ENCODE assay signal across 29 mouse cellular contexts in the genomic region with DNA sequence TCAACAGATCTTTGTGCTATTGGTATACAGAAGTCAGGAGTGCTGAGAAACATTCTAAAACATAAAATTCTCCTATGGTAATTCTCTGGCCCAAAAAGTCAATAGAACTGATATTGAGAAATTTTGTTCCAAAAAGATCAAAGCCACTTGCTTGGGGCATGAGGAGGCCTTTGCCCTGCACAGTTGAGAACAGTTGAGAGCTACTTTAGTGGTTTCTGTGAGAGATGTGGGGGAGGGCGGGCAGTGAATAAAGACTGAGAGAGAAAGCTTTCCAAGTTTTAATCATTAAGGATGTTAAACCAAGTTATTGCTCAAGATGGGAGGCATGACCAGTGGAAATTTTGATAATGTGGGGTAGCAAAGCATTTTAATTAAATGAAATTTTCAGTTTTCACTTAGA. TPM values are rescaled to one million over a fixed set of nuclear protein-coding genes. Genes with fewer than 3 reads are reported as not detected.
DNase-seq lines count a peak whose midpoint lies in the region; ATAC-seq and TF ChIP-seq lines count a peak whose summit lies in the region.
"Had no signal": no experiment of that assay in that cellular context is flagged by ENCODE, and none has a peak within 500 bp of the region (broad histone marks: within the 10 kb centered on the region; RNA-seq: fewer than 3 reads in every experiment).

No protein-coding gene starts in this region.

- H3K79me2 ChIP-seq in liver, adult 2 months (ENCODE audit: control insufficient read depth, insufficient read depth, low read length), result no peaks in the 10 kb centered on the region; the same call in 1 of the 2 replicates

- ATAC-seq in liver, embryonic 12.5 days, result no peak
- peak; percentile 81 for ATAC-seq in lung, embryonic 16.5 days (ENCODE audit: low read depth)
- ATAC-seq: activated CD4-positive, CD25-positive, alpha-beta regulatory T cell, adult 4 months; CD4-positive, CD25-positive, alpha-beta regulatory T cell, adult 4 months; forebrain, embryonic 13.5 days; hindbrain, embryonic 16.5 days had no signal

- H3K27me3 ChIP-seq in liver, adult 2 months (ENCODE audit: control insufficient read depth, insufficient read depth, low read length), result no peaks in the 10 kb centered on the region
- no peaks in the 10 kb centered on the region for H3K27me3 ChIP-seq in liver, embryonic 12.5 days (replicated peaks)
- H3K27me3 ChIP-seq in lung, embryonic 16.5 days (ENCODE audit: control insufficient read depth, insufficient read depth, low read depth, low read length), result no peaks in the 10 kb centered on the region
- H3K27me3 ChIP-seq: embryonic facial prominence, embryonic 15.5 days; forebrain, embryonic 13.5 days; limb, embryonic 13.5 days; liver, embryonic 15.5 days; megakaryocyte, embryonic 14.5 days; midbrain, embryonic 12.5 days; neural tube, embryonic 12.5 days; stomach, embryonic 15.5 days had no signal

- H3K4me3 ChIP-seq in liver, adult 2 months (ENCODE audit: insufficient read depth, low read depth, low read length), result no peak overlapping the region
- no peak overlapping the region for H3K4me3 ChIP-seq in liver, embryonic 12.5 days
- no peak overlapping the region for H3K4me3 ChIP-seq in lung, embryonic 16.5 days (ENCODE audit: low read length)
- H3K4me3 ChIP-seq: embryonic facial prominence, embryonic 10.5 days; embryonic facial prominence, embryonic 15.5 days; forebrain, embryonic 13.5 days; hindbrain, embryonic 10.5 days; limb, embryonic 13.5 days; liver, embryonic 15.5 days; megakaryocyte, embryonic 14.5 days; midbrain, embryonic 12.5 days; myocyte; neural tube, embryonic 12.5 days; stomach, embryonic 15.5 days had no signal

- H3K36me3 ChIP-seq in liver, adult 2 months (ENCODE audit: control insufficient read depth, insufficient read depth, low read length), result no peaks in the 10 kb centered on the region
- no peaks in the 10 kb centered on the region for H3K36me3 ChIP-seq in liver, embryonic 12.5 days
- no peaks in the 10 kb centered on the region for H3K36me3 ChIP-seq in lung, embryonic 16.5 days (ENCODE audit: control insufficient read depth, insufficient read depth, low read length)
- H3K36me3 ChIP-seq: embryonic facial prominence, embryonic 10.5 days; embryonic facial prominence, embryonic 15.5 days; hindbrain, embryonic 10.5 days; limb, embryonic 13.5 days; liver, embryonic 15.5 days; midbrain, embryonic 12.5 days; neural tube, embryonic 12.5 days; stomach, embryonic 15.5 days had no signal

- DNase-seq in liver, adult 2 months (ENCODE audit: extremely low read depth, low read depth, low spot score), result peak; percentile 96
- DNase-seq in lung, adult 18-20 months, result peak; percentile 81 to 86
- peak; percentile 88 for DNase-seq in lung, postnatal 36 days
- no peak for DNase-seq in cerebellum, postnatal 25 days
- DNase-seq in MN1 (ENCODE audit: low spot score), result no peak
- DNase-seq: adrenal gland, adult 8-10 months; cerebellum, adult 2 months; cerebellum, postnatal 14 days; gastrocnemius, postnatal 10 days; heart, postnatal 14 days; kidney, adult 18-20 months; layer of hippocampus, adult 9-11 months; right cerebral cortex, postnatal 14 days had no signal

- H3K9ac ChIP-seq in liver, adult 2 months (ENCODE audit: low read depth, low read length), result no peak overlapping the region
- H3K9ac ChIP-seq in liver, embryonic 12.5 days, result no peak overlapping the region
- H3K9ac ChIP-seq in lung, embryonic 16.5 days (ENCODE audit: low read length), result no peak overlapping the region
- H3K9ac ChIP-seq: embryonic facial prominence, embryonic 15.5 days; forebrain, embryonic 13.5 days; limb, embryonic 13.5 days; liver, embryonic 15.5 days; midbrain, embryonic 12.5 days; neural tube, embryonic 12.5 days; stomach, embryonic 15.5 days had no signal

- no peak for TF ChIP-seq CTCF in liver, adult 2 months (IDR thresholded peaks at IDR 0.05; ENCODE audit: low read depth, low read length)

- H3K27ac ChIP-seq in liver, adult 2 months (replicated peaks; ENCODE audit: insufficient read depth, low read depth, low read length), result no peak overlapping the region
- no peak overlapping the region for H3K27ac ChIP-seq in liver, embryonic 12.5 days
- H3K27ac ChIP-seq in lung, embryonic 16.5 days (ENCODE audit: low read length), result peak overlapping the region; percentile 96
- H3K27ac ChIP-seq: embryonic facial prominence, embryonic 10.5 days; embryonic facial prominence, embryonic 15.5 days; forebrain, embryonic 13.5 days; hindbrain, embryonic 10.5 days; limb, embryonic 13.5 days; liver, embryonic 15.5 days; midbrain, embryonic 12.5 days; neural tube, embryonic 12.5 days; stomach, embryonic 15.5 days had no signal

- no peak for TF ChIP-seq POLR2A in liver, adult 2 months (IDR thresholded peaks at IDR 0.05; ENCODE audit: extremely low read depth, insufficient read depth, low read length)

- H3K9me3 ChIP-seq in liver, embryonic 12.5 days (replicated peaks), result no peaks in the 10 kb centered on the region
- no peaks in the 10 kb centered on the region for H3K9me3 ChIP-seq in lung, embryonic 16.5 days (ENCODE audit: control insufficient read depth, low read length)
- H3K9me3 ChIP-seq: embryonic facial prominence, embryonic 10.5 days; embryonic facial prominence, embryonic 15.5 days; forebrain, embryonic 13.5 days; hindbrain, embryonic 10.5 days; limb, embryonic 13.5 days; liver, embryonic 15.5 days; megakaryocyte, embryonic 14.5 days; midbrain, embryonic 12.5 days; neural tube, embryonic 12.5 days; stomach, embryonic 15.5 days had no signal

- peaks cover 15% of the 10 kb centered on the region for H3K4me1 ChIP-seq in liver, adult 2 months (ENCODE audit: control insufficient read depth, insufficient read depth, low read length)
- H3K4me1 ChIP-seq in liver, embryonic 12.5 days, result peaks cover 4% of the 10 kb centered on the region
- 0 out of 2 replicates have a peak, but pooled peaks cover 2% of the 10 kb centered on the region for H3K4me1 ChIP-seq in lung, embryonic 16.5 days (replicated peaks; ENCODE audit: control insufficient read depth, insufficient read depth, low read length)
- H3K4me1 ChIP-seq: embryonic facial prominence, embryonic 15.5 days; forebrain, embryonic 13.5 days; stomach, embryonic 15.5 days had no signal

- H3K4me2 ChIP-seq in liver, embryonic 12.5 days, result no peak overlapping the region
- H3K4me2 ChIP-seq in lung, embryonic 16.5 days (ENCODE audit: low read depth, low read length), result no peak overlapping the region
- H3K4me2 ChIP-seq: embryonic facial prominence, embryonic 15.5 days; forebrain, embryonic 13.5 days; limb, embryonic 13.5 days; liver, embryonic 15.5 days; midbrain, embryonic 12.5 days; neural tube, embryonic 12.5 days; stomach, embryonic 15.5 days had no signal

- WGBS in liver, adult 2 months, result 33% methylated on average over 1 of the region's 1 CpGs
- 52% methylated on average over 1 of the region's 1 CpGs for WGBS in liver, embryonic 12.5 days (ENCODE audit: insufficient replicate concordance)
- 58% methylated on average over 1 of the region's 1 CpGs for WGBS in lung, embryonic 16.5 days

RNA-seq across cellular contexts. Expression of a gene that starts 2.0 kb away (rescaled TPM):
- total RNA-seq in liver, adult 2 months (2014; rRNA removed), result 45.8 and 82.7 TPM in 2 replicates
- 14.1 and 17.6 TPM in 2 replicates for polyA plus RNA-seq in liver, adult 2 months (2012; rRNA removed)
- 4.9 and 5.1 TPM in 2 replicates for polyA plus RNA-seq in liver, embryonic 12.5 days (2016; fragmentation: Nextera tagmentation; extraction: Ambion mirVana)
- 31.4 and 33.6 TPM in 2 replicates for polyA plus RNA-seq in lung, embryonic 16.5 days (2015; fragmentation: Nextera tagmentation; extraction: Ambion mirVana)

Comparison
In these comparisons a context has a peak if more than half of its experiments do, and no peak if none do; other contexts are left out.
1. DNase-seq: peak in liver, adult 2 months (single experiment), lung, adult 18-20 months (2 of 2) and lung, postnatal 36 days (single experiment); none in cerebellum, postnatal 25 days (0 of 2) and MN1 (single experiment).